Mouse (Mus musculus) CD4-positive, CD25-positive, alpha-beta regulatory T cell, adult 4 months (primary cell): ENCODE measurements at regions not wholly inside any gene's neighbourhood (a gene's known extent, or its start where the extent isn't known, plus 50 kb on each side); places are given as distances from the start of the nearest gene placed in this dataset.

ENCODE experiments used
- ATAC-seq: one replicate; pipeline ENCODE4 v1.8.0; 2017

DNA sequence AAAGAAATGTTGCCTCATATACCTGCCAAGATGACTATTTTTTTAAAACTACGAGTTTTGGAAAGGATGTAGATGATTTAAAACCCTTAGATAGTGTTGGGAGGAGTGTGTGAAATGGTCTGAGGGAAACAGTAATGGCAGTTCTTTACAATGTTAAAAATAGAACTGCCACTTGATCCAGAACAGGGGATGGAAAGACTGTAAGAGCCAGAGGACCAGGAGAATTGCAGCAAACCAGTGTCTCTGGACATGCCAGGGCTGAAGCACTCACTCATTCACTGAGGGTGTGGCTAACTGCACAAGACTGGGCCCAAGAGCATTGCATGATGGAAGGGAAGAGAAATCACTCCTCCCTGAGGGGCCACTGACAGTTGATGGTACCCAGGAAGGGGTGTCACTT is 53.9 kb upstream of the Rasgef1b start:
- ATAC-seq = no peak

DNA sequence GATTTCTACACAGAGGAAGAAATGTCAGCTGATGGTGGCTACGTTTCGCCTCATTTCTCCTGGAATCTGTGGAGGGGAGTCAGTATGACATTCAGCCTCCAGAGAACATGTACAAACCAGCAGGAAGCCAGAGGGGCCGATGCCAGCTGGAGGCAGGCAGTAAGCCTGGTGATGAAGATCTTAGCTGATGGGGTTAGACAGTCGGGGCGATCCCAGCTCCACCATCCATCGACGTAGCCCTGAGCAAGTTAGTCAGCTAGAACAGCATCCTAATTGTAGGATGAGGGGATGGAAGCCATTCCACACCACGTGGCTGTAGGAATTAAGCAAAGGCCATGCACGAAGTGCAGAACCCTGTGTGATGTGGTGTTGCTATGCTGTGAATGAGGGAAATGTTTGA is 57.0 kb upstream of the Rasgef1b start:
- no peak for ATAC-seq

GRCm38 (mm10) chr5:99787239-99787638 is 58.4 kb upstream of the Rasgef1b start:
- ATAC-seq = no peak

GRCm38 (mm10) chr5:99787665-99788366 is 59.0 kb upstream of the Rasgef1b start:
- ATAC-seq = no peak

DNA sequence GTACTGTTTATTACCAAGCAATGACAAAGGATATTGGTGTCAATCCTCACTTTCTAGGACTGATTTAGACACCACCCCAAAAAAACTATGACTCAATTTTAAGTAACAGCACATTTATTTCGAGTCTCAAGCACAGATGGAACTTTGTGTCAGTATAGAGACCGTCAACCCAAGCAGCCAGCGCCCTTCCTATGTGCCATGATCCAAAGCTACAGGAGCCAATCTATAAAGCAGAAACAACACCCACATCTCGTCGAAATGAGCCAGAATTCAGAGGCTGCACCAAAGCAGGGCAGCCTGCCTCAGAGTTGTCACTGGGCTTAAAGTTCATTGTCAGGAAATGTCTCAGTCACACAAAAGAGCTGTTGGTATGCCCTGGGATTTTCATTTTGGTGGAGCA is 61.9 kb upstream of the Rasgef1b start:
- no peak for ATAC-seq

GRCm38 (mm10) chr5:99800543-99800942 is 71.7 kb upstream of the Rasgef1b start:
- no peak for ATAC-seq

DNA sequence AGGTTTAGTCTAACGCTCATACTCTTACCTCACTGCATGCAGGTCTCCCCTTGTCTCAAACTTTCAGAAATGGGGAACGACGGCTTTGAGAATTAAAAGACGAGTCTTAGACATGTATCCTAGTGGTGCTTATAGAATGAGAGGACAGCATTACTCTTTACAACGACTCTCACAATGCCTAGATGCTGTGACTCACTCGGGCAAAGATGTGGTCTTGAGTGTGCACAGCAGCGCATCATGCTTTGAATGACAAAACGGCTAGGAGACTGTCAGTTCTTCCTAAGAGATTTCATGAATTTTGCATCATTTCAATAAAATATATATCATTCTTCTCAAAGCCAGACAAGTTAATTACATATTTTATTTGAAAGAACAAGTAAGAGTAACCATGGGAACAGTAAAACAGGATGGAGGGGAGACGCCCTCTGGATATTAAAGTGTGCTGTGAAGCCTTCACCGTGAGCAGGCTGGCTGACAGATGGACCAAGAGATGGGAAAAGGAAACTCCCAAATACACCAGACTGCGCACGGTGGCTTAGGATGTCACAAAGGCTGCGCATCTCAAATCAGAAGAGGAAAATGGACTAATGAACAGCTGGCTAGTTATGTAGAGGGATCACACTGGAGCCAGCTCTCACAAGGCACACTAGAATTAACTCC is 73.1 kb upstream of the Rasgef1b start:
- ATAC-seq = no peak

GRCm38 (mm10) chr5:99826861-99827260 is 79.2 kb upstream of the Vamp9 start:
- ATAC-seq = no peak

GRCm38 (mm10) chr5:99828516-99828915 is 77.5 kb upstream of the Vamp9 start:
- peak; percentile 41 for ATAC-seq

- no peak for ATAC-seq
Observed at GRCm38 (mm10) chr5:99838236-99838775, 67.7 kb upstream of the Vamp9 start.

GRCm38 (mm10) chr5:99839661-99840060 is 66.4 kb upstream of the Vamp9 start:
- no peak for ATAC-seq

DNA sequence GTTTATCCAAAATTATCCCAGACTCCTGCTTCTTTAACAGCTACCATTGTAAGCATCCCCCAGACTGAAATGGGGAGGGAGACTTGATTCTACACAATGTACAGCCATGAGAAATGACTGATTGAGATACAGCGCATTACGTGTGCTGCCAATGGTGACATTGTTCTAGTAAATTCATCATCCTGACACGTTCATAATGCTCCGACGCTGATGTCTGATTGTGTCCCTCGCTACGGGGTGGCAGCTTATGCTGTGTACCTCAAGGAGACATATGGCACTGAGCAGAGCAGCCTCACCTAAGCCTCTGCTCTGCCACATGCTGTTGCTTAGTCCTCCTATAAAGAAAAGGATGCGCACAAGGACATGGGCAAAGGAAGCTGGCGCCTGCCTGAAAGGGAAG is 65.2 kb upstream of the Vamp9 start:
- ATAC-seq = no peak

DNA sequence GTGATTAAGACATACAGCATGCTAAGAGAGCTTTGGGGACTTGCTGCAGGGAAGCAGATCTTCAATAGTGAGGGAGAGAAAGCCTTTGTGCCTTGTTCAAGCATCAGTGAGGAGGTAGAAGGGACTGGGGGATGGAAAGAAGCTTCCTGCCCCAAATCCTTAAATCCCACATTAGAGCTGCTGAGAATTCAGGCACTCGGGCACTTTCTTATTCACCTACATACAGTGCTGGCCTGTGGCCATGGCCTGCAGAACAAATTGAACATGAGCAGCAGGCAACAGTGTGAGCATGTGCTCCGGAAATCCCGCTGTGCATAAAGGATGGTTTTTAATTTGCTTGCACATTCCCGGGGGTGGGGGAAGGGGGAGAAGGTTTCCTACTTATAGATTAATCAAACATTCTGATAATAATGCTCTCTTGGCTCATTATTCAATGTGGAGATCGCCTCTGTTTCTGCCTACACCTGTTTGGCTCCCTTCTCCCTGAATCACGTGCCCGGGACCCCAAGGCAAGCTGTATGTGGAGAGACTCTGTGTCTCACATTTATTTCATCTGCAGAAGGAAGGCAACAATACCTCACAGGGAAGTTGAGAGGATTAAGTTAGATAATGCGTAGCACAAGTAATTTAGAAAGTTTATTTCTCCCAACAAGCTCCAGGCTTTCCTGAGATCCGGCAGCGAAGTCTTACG is 60.3 kb upstream of the Vamp9 start:
- ATAC-seq = no peak

- ATAC-seq = no peak
Observed at GRCm38 (mm10) chr5:99848158-99848988, 57.7 kb upstream of the Vamp9 start.

GRCm38 (mm10) chr5:99849001-99849400 is 57.1 kb upstream of the Vamp9 start:
- ATAC-seq = no peak

- no peak for ATAC-seq
Observed at GRCm38 (mm10) chr5:99852316-99852715, 53.7 kb upstream of the Vamp9 start.
